Mouse (Mus musculus): Measurements from ENCODE around the gene Olfr715b. TPM values are rescaled to one million over a fixed set of nuclear protein-coding genes. Genes with fewer than 3 reads are reported as not detected.
"Not testable (repeated sequence)": the region's sequence is repeated elsewhere in the genome, so short reads cannot be mapped to it uniquely, and the experiment has no call there.

Gene Olfr715b
- polyA plus RNA-seq (2012; rRNA removed), result not detected in 2 replicates

DNA sequence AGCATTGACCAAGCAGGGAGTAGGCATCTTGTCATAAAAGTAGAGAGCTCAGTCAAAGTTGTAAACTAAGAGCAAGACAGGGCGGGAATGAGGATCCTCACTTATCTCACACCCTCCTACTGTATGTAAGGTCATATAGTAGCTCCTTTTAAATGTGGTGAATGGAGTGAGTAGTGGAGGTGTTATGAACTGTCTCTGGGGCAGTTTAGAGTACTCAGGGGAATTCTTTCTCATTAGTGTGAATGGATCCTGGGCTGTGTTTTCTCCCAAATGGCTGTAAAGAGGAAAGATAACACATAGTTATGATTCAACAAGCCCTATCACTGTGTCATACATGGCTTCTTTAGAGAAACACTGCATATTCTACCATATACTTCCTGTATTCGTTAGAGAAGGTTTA lies at the start of gene Olfr715b:
Gene Olfr715b (minus strand): TSS at position 101 of the 400 bp plus-strand sequence.
- not testable (repeated sequence) for DNase-seq (ENCODE audit: low read depth)

DNA sequence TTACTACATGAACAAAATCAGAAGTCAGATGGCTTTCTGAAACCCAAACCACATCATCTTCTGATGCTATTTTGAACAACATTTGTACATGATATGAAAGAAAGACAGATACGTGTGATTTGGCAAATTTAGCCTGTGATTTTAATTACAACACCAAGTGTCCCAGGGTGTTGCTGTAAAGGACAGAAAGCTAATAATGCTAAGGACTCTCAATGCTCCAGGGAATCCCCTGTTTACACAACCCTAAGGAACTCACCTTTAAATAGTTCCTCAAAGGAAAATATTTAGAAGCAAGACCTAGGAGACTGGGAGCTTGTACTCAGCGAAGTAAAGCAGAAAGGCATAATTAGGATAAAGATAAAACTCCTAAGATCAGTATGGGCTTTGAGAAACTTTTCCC lies 27.9 kb upstream of the Olfr715b start, which contains the start of gene Olfr716:
Gene Olfr716 (plus strand): TSS at position 301 of the 400 bp plus-strand sequence.
- DNase-seq (ENCODE audit: low read depth), result not testable (repeated sequence)

DNA sequence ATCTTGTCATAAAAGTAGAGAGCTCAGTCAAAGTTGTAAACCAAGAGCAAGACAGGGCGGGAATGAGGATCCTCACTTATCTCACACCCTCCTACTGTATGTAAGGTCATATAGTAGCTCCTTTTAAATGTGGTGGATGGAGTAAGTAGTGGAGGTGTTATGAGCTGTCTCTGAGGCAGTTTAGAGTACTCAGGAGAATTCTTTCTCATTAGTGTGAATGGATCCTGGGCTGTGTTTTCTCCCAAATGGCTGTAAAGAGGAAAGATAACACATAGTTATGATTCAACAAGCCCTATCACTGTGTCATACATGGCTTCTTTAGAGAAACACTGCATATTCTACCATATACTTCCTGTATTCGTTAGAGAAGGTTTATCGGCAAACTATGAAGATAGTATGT lies 20.8 kb upstream of the Olfr715b start, which contains the start of gene Olfr715:
Gene Olfr715 (minus strand): TSS at position 101 of the 400 bp plus-strand sequence.
- not testable (repeated sequence) for DNase-seq (ENCODE audit: low read depth)

DNA sequence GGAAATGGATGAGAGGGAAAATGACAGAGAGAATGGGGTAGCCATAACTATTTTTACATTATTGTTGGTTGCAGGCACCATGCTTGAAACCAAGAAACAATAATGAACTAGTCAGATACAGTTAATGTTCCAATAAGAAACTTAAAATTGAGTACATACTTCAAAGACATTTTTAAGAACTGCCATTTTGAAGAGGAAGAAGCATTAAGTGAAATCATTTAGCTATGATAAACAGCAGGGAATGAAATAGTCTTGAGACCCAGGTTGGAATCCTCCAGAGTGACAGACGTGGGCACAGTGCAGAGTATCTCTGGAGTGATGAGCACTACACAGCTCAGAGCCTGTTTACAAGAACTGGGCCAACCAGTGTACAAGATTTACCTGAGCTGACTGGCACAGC lies 17.2 kb downstream of the Olfr715b start, which contains the start of gene Olfr17:
Gene Olfr17 (plus strand): TSS at position 301 of the 400 bp plus-strand sequence.
- no peak for DNase-seq (ENCODE audit: low read depth)
- no peak for TF ChIP-seq POLR2A (IDR thresholded peaks at IDR 0.05; ENCODE audit: borderline replicate concordance, extremely low read depth, insufficient read depth, insufficient read length, poor library complexity, severe bottlenecking)
- no peak for TF ChIP-seq CTCF (IDR thresholded peaks at IDR 0.05; ENCODE audit: borderline replicate concordance, extremely low read depth, insufficient read depth, insufficient read length)

DNA sequence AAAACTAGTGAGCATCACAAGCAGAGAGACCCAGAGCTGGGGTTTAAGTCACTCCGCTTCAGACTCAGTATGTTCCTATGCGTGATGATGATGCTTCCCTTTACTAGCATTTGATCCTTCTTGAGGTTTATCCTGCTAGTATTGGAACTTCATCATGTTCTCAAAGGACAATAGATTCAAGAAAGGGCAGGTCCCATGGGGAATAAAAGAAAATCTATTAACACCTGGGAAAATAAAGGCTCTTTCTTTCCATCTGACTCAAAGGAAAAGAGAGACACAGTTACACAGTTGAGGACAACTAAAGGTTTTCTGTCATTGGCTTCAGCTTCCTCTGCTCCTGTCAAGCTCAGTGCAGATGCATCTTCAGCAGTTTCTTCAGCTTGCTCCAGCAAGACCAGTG lies 39.5 kb downstream of the Olfr715b start, which contains the start of gene Olfr714:
Gene Olfr714 (plus strand): TSS at position 301 of the 400 bp plus-strand sequence.
- DNase-seq (ENCODE audit: low read depth), result no peak
- no peak for TF ChIP-seq POLR2A (IDR thresholded peaks at IDR 0.05; ENCODE audit: borderline replicate concordance, extremely low read depth, insufficient read depth, insufficient read length, poor library complexity, severe bottlenecking)
- TF ChIP-seq CTCF (IDR thresholded peaks at IDR 0.05; ENCODE audit: borderline replicate concordance, extremely low read depth, insufficient read depth, insufficient read length), result no peak

Other genes starting within 250 kb of the Olfr715b start
- gene Olfr704, start 247.2 kb downstream of the Olfr715b start, polyA plus RNA-seq (2012; rRNA removed), result not detected in 2 replicates
- not detected in 2 replicates for gene Olfr705, start 233.5 kb downstream of the Olfr715b start, polyA plus RNA-seq (2012; rRNA removed)
- not detected in 2 replicates for gene Olfr706, start 222.2 kb downstream of the Olfr715b start, polyA plus RNA-seq (2012; rRNA removed)
- not detected in 2 replicates for gene Olfr707, start 209.1 kb downstream of the Olfr715b start, polyA plus RNA-seq (2012; rRNA removed)
- gene Olfr1532-ps1, start 202.4 kb downstream of the Olfr715b start, polyA plus RNA-seq (2012; rRNA removed), result not detected in 2 replicates
- gene Olfr709-ps1, start 178.2 kb downstream of the Olfr715b start, polyA plus RNA-seq (2012; rRNA removed), result not detected in 2 replicates
- not detected in 2 replicates for gene Olfr710, start 162.1 kb downstream of the Olfr715b start, polyA plus RNA-seq (2012; rRNA removed)
- gene Olfr6, start 146.4 kb downstream of the Olfr715b start, polyA plus RNA-seq (2012; rRNA removed), result not detected in 2 replicates
- not detected in 2 replicates for gene Olfr711, start 134.9 kb downstream of the Olfr715b start, polyA plus RNA-seq (2012; rRNA removed)
- not detected in 2 replicates for gene Olfr2, start 104.3 kb downstream of the Olfr715b start, polyA plus RNA-seq (2012; rRNA removed)
- gene Olfr713, start 79.2 kb downstream of the Olfr715b start, polyA plus RNA-seq (2012; rRNA removed), result not detected in 2 replicates
- gene Olfr714, start 39.4 kb downstream of the Olfr715b start, polyA plus RNA-seq (2012; rRNA removed), result not detected in 2 replicates
- gene Olfr17, start 17.1 kb downstream of the Olfr715b start, polyA plus RNA-seq (2012; rRNA removed), result not detected in 2 replicates
- gene Olfr715, start 20.7 kb upstream of the Olfr715b start, polyA plus RNA-seq (2012; rRNA removed), result not detected in 2 replicates
- gene Olfr716, start 28.0 kb upstream of the Olfr715b start, polyA plus RNA-seq (2012; rRNA removed), result not detected in 2 replicates
- not detected in 2 replicates for gene Nlrp14, start 56.6 kb upstream of the Olfr715b start, polyA plus RNA-seq (2012; rRNA removed)
- gene Rbmxl2, start 99.1 kb upstream of the Olfr715b start, polyA plus RNA-seq (2012; rRNA removed), result not detected in 2 replicates

Measured in brain, embryonic 14.5 days (tissue).